Mouse (Mus musculus) bone marrow macrophage, adult 2 months (primary cell): Measurements from ENCODE around the gene Slc4a1.

ENCODE experiments used
- CTCF ChIP-seq: IDR thresholded peaks from 2 replicates; pipeline ENCODE4 v1.5.1; 2012; ENCODE audit warnings: low read depth, mild to moderate bottlenecking, low read length, moderate library complexity
- POLR2A ChIP-seq: IDR thresholded peaks from 2 replicates; pipeline ENCODE4 v1.6.1; 2012; ENCODE audit warnings: mild to moderate bottlenecking, low read depth, low read length, borderline replicate concordance

DNA sequence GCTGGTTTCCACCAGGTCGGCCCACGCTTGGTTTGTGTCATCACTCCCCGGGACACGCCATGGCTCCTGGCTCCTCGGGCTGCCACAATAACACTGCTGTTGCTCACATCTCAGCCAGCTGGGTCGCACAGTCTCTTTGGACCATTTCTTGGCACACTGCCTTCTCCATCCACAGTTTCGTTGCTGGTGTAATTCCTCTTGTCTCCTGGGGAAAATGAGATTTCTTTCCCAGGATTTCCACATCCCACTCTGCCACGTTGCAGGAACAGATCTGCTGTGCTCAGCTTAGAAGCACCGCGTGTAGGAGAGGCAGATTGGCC, 45.4 kb downstream of the Slc4a1 start:
- TF ChIP-seq CTCF (no peak), POLR2A (no peak)
